Mouse (Mus musculus) left cerebral cortex, adult 6 months (tissue): ENCODE measurements around the gene Kcmf1. TPM values are rescaled to one million over a fixed set of nuclear protein-coding genes. Genes with fewer than 3 reads are reported as not detected.

Experiments used
- long read RNA-seq, 2 experiments: library from polyadenylated mRNA; unstranded; transcript quantifications; one replicate each; pipeline ENCODE4 v2.0.0; 2019 to 2020
- polyA plus RNA-seq: library from polyadenylated mRNA; unstranded; fragments of <200 nt; fragmentation: Nextera tagmentation; gene quantifications from 2 replicates; pipeline ENCODE4 v1.2.3, GENCODE M21; 2021

The Kcmf1 gene
- 10.9 and 16.3 TPM in 2 replicates for polyA plus RNA-seq
- long read RNA-seq, experiment 1, transcript Kcmf1-201 (7 exons, 3,251 nt), result major isoform, 26 of 50 reads
- long read RNA-seq, experiment 1, partial matches to known transcripts, result 15 of 50 reads
- long read RNA-seq, experiment 1, other reads (novel, unspliced or antisense), result 7 of 50 reads
- long read RNA-seq, experiment 2, transcript Kcmf1-201 (7 exons, 3,251 nt), result major isoform, 7 of 30 reads
- long read RNA-seq, experiment 2, partial matches to known transcripts, result 13 of 30 reads
- long read RNA-seq, experiment 2, other reads (novel, unspliced or antisense), result 10 of 30 reads

GRCm38 (mm10) chr6:72899781-72900681, at the start of gene Kcmf1:
TSS of gene Kcmf1 (minus strand) at chr6:72899979.

Other genes starting within 250 kb of the Kcmf1 start
- 1.1 and 1.3 TPM in 2 replicates for gene Tcf7l1, start 110.7 kb downstream of the Kcmf1 start, polyA plus RNA-seq
- gene Tmsb10, start 58.8 kb upstream of the Kcmf1 start, polyA plus RNA-seq, result 1,639 and 2,359 TPM in 2 replicates